Mouse (Mus musculus) 3134 (cell line): ENCODE data around the gene Pik3c2b.

Experiments used
- DNase-seq: peaks from one replicate; pipeline ENCODE4 v3.0.0-alpha.2; 2011; ENCODE audit warnings: low spot score; ENCODE audit not compliant: insufficient read length; ENCODE audit errors: extremely low read depth

Pik3c2b gene

GRCm38 (mm10) chr1:133088196-133088595, 42.7 kb downstream of the Pik3c2b start:
- no peak for DNase-seq

GRCm38 (mm10) chr1:133089415-133089814, 43.9 kb downstream of the Pik3c2b start:
- DNase-seq: no peak

GRCm38 (mm10) chr1:133090641-133091040, 45.2 kb downstream of the Pik3c2b start:
- DNase-seq: no peak

DNA sequence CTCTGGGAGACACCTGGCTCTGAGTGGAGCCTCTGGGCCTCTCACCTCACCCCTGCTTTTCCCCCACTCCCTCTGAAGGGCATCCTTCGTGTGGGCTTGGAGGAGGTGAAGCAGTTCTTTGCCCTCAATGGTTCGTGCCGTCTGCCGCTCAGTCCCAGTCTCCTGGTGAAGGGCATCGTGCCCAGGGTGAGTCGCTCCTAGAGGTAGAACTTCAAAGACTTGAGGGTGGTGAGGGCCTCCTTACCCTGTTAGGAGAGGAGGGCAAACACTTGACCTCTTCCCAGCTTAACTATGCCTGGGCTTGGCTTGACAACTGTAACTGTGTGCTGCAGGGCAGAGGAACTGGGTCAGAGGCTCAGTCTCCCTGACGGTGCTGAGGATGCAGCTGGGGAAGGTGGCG, 46.0 kb downstream of the Pik3c2b start:
- no peak for DNase-seq

GRCm38 (mm10) chr1:133093719-133094118, 48.3 kb downstream of the Pik3c2b start:
- DNase-seq: no peak

- peak; percentile 49 for DNase-seq
Measured at GRCm38 (mm10) chr1:133100980-133101798, 55.7 kb downstream of the Pik3c2b start.

DNA sequence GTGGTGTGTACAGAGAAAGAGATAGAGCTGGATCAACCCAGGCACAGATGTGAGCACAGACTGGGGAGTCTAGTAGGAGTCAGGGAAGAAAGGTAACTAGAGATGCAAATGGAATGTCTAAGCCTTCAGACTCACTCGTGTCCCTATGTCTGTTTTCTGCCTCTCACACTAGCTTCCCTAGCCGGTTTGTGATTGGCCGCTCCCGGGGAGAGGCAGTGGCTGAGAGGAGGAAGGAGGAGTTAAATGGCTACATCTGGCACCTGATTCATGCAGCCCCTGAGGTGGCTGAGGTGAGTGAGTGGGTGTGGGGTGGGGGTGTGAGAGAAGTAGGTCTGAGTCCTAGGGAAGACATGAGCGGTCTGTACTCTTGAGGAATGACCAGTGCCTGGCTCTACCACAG, 56.6 kb downstream of the Pik3c2b start:
- no peak for DNase-seq

- DNase-seq: no peak
Measured at GRCm38 (mm10) chr1:133103315-133103714, 57.8 kb downstream of the Pik3c2b start.

DNA sequence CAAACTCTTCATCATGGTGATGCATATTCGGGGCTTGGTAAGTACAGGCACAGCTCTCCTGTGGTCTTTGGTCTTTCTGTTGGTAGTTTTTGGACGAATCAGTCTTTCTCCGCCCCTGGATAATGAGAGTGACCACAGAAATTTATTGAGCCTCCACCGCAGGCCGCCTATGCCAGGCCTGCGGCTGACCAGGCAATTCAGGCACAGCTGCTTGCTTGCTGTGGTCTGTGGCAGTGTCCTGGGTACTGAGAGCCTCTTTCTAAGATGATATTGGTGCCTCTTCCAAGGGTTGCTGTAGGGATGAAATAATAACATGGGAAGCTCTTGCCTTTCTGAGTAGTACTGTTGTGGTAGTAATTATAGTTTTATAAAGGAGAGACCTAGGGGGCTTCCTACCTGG, 58.4 kb downstream of the Pik3c2b start:
- no peak for DNase-seq

DNA sequence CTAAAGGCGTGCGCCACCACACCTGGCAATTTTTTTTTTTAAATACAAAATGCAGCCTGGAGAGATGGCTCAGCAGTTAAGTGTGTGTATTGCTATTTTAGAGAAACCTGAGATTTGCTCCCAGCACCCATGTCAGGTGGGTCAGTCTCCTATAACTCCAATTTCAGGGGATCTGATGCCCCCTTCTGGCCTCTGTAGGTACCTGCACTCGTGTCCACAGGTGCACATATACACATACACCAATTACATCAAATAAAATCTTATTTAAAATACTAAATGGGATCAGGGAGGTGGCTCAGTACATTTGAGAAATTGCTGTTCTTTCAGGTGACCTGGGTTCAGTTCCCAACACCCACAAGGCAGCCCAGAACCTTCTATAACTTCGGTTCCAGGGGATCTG, 70.6 kb downstream of the Pik3c2b start:
- no peak for DNase-seq

GRCm38 (mm10) chr1:133118127-133118526, 72.7 kb downstream of the Pik3c2b start:
- DNase-seq: peak; percentile 55

DNA sequence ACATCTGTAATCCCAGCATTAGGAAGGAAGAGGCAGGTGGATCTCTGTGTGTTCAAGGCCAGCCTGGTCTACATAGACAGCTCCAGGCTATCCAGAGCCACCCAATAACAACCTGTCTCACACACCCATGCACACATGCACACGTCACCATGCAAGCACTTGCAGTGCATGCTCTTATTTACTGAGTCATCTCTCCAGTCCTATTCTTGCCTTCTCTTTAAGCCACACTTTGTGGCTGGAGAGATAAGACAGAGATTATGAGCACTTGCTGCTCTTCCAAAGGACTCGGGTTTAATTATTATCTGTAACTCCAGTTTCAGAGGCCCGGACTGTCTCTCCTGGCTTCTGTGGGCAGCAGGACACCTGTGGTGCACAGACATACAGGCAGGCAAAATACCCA, 73.4 kb downstream of the Pik3c2b start:
- no peak for DNase-seq

DNA sequence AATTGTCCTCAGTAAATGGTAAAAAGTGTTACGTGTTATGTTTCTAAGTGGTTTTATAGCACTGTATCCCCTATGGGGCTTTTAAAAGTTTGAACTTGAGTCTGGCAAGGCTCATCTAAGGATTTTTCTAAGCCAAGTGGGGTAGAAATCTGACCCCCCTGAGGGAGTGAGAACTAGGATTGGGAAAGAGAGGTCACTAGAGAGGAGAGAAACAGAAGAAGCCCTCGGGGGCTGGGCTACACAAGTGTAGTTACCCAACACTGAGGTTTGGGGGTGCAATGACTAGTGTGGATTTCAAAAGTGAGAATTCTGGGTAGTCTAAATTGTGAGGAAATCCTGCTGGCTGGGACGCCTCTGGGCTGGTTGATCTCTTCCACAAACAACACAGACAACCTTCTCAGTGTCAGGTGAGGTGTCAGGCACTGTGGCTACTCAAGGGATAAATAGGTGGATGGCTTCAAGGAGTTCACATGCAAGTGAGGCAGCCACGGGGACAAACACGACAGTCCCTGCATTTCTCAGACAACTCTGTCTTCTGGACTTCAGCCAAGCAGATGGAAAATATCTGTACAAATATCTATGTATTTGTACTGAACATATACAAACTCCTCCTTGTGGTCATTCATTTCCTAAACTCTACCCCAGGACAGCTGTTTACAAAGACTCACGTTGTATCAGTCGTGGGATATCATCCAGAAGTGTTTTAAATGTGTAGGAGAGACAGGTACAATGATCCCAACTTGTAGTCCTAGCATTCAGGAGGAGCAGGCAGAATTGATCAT, 74.7 kb downstream of the Pik3c2b start:
- no peak for DNase-seq

DNA sequence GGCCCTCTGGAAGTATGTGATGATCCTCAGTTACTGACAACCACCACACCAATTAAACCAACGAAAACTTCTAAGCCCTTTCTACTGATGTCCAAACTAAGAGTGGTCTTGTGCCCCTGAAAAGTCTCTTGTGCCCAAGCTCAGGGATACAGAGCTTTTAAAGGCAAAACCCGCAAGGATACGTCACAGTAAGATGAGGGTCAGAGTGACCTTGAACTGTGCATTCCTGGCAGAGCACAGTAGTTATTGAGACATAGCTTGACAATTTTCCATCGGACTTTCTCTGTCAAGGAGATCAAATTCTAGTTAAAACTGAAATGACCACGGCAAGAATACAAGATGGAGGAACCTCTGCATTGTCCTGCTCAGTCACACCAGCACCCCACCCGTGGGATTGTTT, 75.8 kb downstream of the Pik3c2b start:
- DNase-seq: no peak

- DNase-seq: no peak
Measured at GRCm38 (mm10) chr1:133124137-133124536, 78.7 kb downstream of the Pik3c2b start.

DNA sequence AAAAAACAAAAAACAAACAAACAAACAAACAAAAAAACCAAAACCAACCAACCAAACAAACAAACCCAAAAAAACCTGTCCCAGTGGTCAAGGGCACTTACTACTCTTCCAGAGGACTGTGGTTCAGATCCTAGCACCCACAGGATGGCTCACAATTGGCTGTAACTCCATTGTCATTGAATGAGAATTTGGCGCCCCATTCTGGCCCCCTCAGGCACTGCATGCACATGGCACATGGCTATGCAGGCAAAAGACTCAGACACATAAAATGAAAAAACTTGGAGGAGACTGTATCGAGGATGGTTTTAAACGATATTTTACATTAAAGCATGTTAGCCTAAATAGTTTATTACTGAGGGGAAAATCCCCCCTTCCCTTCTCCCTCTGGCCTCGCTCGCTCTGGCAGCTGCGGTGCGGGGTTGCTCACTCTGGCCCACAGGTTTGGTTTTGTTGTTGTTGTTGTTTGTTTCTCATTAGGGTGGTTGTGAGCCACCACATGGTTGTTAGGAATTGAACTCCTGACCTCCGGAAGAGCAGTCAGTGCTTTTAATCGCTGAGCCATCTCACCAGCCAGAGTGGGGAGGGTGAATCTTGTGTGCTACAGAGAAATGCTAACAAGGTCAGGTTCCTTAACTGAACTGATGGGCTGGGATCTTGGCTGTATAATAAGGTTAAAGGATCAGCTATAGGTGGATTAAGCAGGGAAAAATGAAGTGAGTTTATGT, 80.3 kb downstream of the Pik3c2b start:
- no peak for DNase-seq

DNA sequence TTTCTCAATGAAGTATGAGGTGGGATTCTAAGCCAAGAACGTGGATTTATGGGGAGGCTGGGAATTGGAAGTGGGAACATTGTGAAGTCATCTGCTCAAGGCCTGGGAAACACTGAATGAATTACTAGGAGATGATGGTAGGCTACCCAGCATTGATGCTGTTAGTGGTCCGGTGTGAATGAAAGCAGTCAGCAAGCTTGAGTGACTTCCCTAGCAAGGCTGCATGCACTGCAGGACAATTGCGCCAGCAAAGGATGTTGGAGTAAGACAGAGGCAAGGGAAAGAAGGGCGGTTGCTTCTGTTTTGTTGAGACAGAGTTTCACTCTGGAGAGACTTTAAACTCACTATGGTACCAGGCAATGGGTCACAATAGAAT, 80.9 kb downstream of the Pik3c2b start:
- no peak for DNase-seq

DNA sequence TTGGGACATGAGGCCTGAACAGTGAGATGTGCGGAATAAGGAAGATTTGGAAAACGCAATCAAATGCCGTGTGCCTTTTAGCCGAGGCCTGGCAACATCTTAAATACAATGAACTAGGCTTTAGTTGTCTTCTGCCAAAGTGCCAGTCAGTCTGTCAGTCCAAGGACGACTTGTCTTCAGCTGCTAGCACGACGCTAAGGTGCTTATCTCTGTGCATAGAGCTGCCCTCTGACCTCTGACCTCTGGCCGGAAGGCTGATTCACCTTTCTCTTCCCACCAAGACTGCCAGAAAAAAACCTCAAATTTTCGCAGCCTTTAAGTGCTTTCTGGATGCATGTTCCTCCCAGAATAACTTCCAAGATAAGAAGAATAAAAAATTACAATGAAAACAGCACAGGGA, 81.9 kb downstream of the Pik3c2b start:
- DNase-seq: no peak

- DNase-seq: no peak
Measured at GRCm38 (mm10) chr1:133129471-133130221, 84.2 kb downstream of the Pik3c2b start.

GRCm38 (mm10) chr1:133130638-133131560, 85.4 kb downstream of the Pik3c2b start, which contains the start of gene Ppp1r15b:
Gene Ppp1r15b, plus strand, starts transcription at chr1:133131143.
- peak; percentile 99 for DNase-seq
